Mouse (Mus musculus): ENCODE measurements around the gene Nck2.
A peak's percentile ranks its signal among the peaks of the same experiment; 100 is the strongest.

Nck2 gene

DNA sequence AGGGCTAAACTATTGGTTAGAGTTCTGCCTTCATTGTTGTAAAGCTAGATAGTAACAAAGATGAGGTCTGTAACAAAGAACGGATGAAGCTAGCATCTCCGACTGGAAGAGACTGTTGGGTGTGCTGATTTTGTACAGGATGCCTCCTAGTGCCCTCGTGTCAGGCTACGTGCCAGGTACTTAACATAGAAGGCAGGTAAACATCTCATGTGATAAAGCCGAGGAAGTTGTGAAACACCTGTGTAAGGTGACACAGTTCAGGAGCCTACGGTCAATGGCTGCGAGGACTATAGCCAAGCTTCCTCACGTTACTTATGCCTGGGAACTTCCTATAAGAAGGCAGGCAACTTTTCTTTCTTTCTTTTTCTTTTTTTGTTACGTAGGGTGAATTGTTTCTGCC, at the start of gene Nck2:
Nck2 (plus strand) TSS at position 49 of the 400 bp plus-strand sequence.
- no peak for DNase-seq

- DNase-seq, result no peak
These were observed 49.3 kb upstream of the Nck2 start for GRCm38 (mm10) chr1:43395040-43395439.

DNA sequence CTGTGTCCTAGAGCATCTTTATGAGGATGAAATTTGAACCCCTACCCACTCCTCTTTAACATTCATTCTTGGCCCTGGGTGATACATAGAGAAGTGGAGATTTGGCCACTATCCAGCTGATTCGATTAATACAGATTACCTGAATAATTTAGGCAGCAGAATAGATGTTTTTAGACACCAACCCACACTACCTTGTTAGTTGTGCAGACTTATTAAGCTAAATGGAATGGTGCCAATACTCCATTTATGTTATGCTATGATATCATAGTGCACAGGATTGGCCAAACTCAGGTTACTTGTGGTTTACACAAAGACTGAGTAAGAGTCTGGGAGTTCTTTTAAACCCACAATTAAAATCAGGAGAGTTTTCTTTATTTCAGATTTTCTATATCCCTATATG, 48.6 kb upstream of the Nck2 start:
- no peak for DNase-seq

GRCm38 (mm10) chr1:43396522-43396921, 47.9 kb upstream of the Nck2 start:
- DNase-seq, result no peak

- no peak for DNase-seq
These were observed 47.3 kb upstream of the Nck2 start for GRCm38 (mm10) chr1:43397096-43397495.

- no peak for DNase-seq
These were observed 45.4 kb upstream of the Nck2 start for GRCm38 (mm10) chr1:43398738-43399601.

GRCm38 (mm10) chr1:43399602-43400216, 44.7 kb upstream of the Nck2 start:
- DNase-seq, result no peak

DNA sequence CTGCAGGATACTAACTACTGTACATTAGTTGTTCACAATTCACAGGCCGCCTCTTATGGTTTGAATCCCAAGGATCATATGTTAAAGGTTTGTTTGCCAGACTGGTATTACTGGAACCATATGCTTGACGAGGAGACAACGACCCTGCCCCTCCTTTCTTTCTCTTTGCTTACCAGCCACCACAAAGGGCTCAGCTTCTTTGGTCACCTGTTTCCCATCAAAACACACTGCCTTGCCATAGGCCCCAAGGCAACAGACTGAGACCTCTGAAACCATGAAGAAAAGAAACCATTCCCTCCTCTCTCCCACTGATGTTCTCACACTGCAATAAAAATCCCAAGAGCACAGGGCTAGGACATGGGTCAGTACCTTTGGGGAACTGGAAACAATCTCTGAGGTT, 43.7 kb upstream of the Nck2 start:
- DNase-seq, result no peak

DNA sequence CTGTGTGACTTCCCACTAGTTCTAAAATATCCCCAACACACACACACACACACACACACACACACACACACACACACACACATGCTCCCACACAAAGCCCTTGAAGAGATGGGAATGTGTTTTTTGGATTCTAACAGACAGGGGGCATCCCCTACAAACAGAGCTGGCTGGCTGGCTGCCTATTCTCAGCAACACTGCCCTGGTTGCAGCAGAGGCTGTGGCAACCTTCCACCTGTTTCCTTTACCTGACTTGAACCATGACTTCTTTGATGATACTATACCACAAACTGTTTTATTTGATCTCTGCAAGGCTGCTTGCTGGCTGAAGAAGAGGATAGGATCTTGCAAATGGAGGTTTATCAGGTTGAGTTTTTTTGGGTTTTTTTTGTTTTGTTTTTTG, 41.0 kb upstream of the Nck2 start:
- peak; percentile 78 for DNase-seq

- DNase-seq, result peak; percentile 31
These were observed 39.4 kb upstream of the Nck2 start for GRCm38 (mm10) chr1:43404693-43405678.

DNA sequence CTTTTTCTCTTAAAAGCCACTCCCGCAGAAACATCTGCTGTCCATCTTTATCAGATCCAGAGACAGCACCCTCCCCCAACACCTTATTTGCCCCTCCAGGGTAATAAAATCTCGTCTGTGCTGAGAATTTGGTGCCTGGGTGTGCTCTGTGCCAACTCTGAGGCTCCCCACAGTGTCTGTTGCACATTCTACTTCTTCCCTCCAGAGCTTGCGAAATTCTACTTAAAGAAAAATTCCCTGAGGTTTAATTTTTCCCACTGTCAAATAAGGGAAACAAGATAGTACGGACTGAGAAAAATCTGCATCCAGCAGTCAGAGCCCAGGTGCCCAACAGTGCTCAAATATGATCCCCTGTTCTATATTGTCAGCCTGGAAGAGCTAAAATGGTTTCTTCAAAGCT, 35.4 kb upstream of the Nck2 start:
- DNase-seq, result no peak

GRCm38 (mm10) chr1:43412825-43413224, 31.6 kb upstream of the Nck2 start:
- no peak for DNase-seq

- DNase-seq, result no peak
These were observed 31.1 kb upstream of the Nck2 start for GRCm38 (mm10) chr1:43413298-43413697.

DNA sequence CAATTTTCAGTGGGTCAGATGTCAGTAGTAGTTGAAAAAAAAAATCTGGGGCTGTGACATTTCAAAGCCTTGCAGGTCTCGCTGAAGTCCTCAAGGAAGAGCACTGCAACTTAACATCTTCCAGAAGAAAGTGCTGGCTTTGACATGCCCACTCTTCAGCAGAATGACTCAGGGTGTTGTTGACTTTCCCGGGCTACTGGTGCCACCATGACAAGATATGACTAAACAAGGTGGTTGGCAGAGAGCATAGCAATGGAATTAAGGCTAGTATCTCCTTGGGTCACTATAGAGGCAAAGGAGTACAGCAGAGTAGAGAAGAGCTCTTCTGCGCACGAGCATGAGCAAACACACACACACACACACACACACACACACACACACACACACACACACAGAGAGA, 30.6 kb upstream of the Nck2 start:
- no peak for DNase-seq

DNA sequence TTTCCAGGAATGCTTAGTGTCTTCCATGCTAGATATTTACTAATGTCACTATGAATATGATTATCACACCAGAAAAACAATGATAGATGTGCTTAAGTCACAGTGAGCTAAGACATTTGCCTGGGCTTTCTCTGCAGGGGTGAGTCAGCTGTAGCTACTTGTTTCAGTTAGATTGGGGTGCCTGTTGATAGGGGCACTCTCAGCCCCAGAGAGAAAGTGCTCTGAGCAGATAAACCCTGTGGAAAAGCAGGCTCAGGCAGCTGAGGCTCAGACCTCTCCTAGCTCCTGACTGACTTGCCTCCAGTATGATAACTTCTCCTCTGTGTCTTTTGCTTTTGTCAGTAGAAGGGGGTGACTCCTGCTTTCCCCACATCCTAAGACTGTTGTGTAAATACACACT, 30.2 kb upstream of the Nck2 start:
- DNase-seq, result no peak

DNA sequence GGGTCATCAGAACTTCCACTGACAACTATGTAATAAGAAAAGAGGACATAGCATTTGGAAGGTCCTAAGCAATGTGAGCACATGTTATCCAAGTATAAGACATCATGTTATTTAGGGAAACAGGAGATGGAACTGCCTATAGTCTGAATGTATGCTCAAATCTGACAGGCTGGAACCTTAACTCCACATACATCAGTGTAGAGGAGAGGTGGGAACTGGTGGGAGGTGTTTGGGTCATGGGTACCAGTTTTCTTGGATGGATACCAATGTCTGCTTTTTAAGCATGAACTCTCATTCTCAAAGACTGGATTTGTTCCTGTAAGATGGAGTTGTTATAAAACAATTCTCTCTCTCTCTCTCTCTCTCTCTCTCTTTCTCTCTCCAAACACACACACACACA, 29.4 kb upstream of the Nck2 start:
- DNase-seq, result no peak

DNA sequence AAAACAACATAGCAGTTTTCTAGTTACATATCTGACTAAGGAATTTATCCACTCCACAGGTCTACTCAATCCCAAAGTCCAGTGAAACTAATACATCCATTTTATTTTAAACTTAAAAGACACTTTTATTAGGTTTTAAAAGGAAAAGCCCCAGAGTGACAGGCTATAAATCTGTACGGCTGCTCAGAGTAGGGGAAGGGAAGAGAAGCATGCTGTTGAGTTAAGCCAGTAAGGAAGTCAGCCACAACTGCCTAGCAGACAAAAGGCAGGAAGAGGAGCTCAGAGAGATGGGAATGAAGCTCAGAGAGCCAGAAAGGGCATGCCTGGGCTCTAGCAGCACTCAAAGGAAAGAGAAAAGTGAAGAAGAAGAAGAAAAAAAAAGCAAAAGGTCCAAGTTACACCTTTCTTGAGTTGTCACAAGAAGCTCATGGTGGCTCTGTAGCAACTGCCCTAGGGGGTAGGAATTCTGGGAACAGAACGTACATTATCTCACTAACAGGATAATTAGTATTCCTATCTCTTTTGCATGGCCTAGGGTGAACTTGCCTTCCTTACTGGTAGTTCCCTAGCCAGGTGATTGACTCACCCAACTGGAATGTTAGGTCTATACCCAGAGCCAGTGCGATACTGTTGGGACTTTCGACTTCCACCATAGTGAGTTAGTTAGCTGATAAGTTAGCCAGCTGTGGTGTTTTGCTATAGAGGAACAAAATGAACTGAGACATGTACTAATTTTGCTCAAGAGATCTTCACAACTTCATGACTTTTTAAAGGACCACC, 21.2 kb upstream of the Nck2 start:
- no peak for DNase-seq

- no peak for DNase-seq
These were observed 17.9 kb upstream of the Nck2 start for GRCm38 (mm10) chr1:43426526-43426925.

- DNase-seq, result no peak
These were observed 17.3 kb upstream of the Nck2 start for GRCm38 (mm10) chr1:43426993-43427535.

- DNase-seq, result no peak
These were observed 14.2 kb upstream of the Nck2 start for GRCm38 (mm10) chr1:43429924-43430876.

- DNase-seq, result no peak
These were observed 10.5 kb upstream of the Nck2 start for GRCm38 (mm10) chr1:43433853-43434252.

Measured in thymus, postnatal 25 days (tissue).